Mouse (Mus musculus): ENCODE data around the gene Vgll2.

GRCm38 (mm10) chr10:52021736-52022394, 437 bp upstream of the Vgll2 start:
- TF ChIP-seq CTCF (IDR thresholded peaks at IDR 0.05; ENCODE audit: low read depth, low read length) (no peak), POLR2A (IDR thresholded peaks at IDR 0.05; ENCODE audit: insufficient read depth, low read length) (no peak), EP300 (IDR thresholded peaks at IDR 0.05; ENCODE audit: insufficient read depth, low read depth, low read length) (no peak)
